Mouse (Mus musculus) right cerebral cortex, postnatal 10 days (tissue): Measurements from ENCODE around the gene Armc3.

Experiments
- DNase-seq, 2 experiments: peaks; one replicate each; pipeline ENCODE4 v3.0.0; 2021; ENCODE audit warnings: low spot score in 2 of 2

Gene Armc3

DNA sequence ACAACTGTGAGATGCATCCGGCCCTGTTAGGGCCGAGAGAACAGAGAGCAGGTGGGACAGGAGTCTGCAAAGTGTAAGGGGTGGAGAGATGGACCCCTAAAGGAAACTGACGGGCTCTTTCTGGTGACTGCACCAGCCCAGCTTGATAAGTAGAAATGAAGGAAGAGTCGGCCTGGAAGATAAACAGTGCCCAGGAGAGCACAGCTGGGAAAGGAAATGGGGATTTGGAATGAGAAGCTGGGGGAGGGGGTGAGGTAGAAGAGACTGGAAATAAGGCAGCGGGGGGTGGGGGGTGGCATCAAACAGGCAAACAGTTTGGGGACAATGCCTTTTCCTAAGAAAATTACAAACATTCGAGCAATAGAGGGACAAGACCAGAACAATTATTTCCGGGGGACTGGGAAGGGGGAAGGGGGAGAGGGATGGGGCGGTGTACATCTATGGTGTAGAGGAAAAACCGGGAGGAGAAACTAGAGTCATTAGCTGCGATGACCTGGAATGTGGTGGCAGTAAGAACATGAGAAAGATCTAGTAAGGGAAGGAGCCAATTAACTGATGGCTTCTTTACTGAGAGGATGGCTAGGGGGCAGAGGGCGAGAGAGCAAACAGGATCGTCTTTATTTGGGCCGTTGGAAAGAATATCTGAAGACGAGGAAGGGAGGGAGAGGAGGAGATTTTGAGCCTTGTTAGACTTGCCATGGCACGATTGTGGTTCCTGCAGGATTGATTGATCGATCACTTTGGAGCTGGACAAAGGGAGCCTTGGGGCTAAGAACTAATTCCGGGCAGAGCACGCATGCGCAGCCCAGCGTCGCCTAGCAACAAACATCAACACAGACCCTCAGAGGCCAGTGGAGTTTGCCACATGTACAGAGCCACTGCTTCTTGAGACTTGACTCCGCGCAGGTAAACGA, at the start of gene Armc3:
Gene Armc3, plus strand, starts transcription at position 851 of the 914 bp plus-strand sequence.
- DNase-seq, result peak; percentile 77 to 80

DNA sequence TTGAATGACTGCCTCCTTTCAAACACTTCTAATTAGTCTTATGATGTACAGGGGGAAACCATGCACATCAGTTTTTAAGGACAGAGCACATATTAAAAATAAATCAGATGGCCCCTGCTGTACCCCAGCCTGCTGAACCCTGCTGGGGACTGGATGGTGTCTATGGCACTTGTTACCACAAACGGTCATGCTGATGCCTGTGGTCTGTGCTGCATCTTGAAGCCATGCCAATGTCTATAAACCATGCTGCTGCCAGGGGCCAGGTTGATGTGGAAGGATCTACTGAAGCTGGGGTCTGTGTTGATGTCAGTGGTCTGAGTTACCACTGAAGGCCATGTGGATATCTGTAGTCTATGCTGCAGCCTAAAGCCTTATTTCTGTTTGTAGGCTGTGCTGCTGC, 46.4 kb upstream of the Armc3 start:
- DNase-seq, result no peak

DNA sequence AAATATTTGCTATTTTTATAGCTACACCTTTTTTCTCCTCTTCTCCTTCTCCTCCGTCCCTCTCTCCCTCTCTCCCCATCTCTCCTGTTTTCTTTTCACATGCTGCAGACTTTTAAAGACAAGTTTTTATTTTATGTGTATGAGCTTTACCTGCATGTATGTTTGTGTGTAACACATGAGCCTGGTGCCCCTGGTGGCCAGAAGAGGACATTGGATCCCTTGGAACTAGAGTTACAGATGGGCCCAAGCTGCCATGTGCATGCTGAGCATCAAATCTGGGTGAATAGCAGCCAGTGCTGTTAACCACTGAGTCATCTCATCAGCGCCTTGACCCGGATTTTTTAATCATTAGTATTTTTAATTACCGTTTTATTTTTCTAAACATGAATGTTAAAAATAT, 42.9 kb upstream of the Armc3 start:
- DNase-seq, result peak in 1 of 2 experiments; percentile 35

DNA sequence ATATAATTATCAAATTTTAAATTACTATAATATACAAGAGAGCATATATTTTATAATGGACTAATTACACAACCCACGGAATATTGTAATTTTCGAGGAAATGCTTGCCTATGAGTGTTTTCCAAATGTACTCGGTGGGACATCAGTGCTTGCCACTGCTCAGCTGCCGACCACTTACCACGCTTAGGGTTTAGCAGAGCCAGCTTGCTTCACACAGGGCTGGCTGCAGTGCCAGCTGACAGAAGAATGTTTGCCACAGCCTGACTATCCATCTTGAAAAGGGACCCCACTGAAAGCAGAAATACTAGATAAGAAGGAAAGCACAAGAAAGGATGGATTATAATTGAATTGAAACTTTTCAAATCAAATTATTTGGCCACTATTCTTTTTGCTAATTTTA, 39.6 kb upstream of the Armc3 start:
- no peak for DNase-seq

DNA sequence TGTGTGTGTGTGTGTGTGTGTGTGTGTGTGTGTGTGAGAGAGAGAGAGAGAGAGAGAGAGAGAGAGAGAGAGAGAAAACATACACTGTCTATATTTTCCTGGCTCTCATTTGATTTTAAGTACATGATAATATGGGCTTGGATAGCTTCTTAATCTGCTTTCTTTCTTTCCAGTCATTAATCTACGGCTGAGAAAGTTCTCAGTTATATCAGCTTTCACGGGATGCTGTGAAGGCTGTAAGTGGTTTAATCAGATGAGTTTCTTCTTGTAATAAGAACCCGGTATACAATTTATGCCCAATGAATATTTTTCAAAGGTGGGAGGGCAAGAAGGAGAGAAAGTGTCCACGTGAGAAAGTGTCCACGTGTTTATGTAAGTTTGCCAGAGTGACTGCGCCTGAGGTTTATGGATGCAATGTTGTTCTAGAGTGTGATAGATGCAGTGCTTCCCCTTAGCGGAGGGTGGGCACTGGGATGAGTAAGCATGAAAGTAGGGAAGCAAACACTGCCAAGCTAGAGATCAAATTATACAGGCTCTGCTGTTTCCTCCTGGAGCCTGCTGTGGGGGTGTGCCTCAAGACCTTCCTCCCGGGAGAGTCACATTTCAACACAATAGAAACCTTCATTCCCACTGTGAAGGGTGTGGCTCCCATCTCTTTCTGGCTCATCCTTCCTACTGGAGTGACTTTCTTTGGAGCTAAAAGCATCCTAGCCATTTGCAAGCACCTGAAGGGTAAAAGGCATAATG, 38.6 kb upstream of the Armc3 start:
- no peak for DNase-seq

DNA sequence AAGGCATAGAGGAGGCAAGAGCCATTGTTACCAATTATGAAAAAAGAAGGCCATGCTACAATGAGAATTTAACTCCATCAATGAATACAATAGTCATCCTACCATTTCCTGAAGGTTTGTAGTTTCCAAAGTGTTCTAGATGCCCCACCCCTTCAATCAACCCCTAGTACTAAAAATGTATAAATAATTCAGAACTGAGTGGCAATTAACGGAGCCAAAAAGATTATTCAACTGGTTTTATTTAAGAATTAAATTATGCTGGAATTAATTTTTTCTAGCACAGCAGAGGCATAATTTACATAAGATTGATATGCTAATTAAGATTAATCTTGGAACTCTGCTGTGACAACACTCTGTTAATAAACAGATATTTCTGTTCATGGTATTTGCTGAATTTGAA, 34.9 kb upstream of the Armc3 start:
- no peak for DNase-seq

DNA sequence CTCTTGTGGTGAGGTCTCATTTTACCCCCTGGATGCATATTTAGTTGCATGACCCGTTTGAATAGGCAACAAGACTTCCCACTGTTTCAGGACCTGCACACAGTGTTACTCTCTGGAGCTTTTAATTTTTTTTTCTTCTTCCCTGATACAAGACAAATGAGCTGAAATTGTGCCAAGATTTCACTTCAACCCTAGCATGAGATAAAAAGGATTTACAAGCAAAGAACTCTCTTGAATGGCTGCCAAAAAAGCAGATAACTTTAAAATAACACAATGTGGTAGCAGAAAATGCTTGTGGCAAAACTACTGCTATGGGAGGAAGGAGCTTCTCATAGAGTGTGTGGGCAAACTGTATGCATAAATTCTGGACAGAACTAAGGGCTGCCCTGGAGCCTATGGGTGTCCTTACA, 22.3 kb upstream of the Armc3 start:
- no peak for DNase-seq

DNA sequence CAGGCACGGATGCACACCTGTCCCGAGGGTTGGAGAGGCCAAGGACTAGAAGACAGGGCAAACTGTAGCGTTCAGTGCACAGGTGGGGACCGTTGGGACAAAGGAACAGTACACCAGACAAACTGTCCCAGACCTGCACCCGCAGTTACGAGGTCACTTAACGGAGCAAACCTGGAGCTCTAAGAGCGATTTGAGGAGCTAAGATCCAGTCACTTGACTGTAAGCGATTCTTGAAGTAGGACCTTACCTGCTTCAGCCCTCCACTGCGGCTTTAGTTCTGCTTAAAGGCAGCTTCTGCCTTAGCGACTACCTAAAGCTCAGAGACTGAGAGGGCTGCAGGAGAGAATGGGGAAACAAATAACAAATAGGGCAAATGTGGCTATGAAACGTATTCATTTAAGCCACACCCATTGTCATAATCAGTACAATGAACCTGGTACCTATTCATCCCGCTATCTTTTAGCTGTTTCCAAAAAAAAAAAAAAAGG, 308 bp downstream of the Armc3 start:
- no peak for DNase-seq

DNA sequence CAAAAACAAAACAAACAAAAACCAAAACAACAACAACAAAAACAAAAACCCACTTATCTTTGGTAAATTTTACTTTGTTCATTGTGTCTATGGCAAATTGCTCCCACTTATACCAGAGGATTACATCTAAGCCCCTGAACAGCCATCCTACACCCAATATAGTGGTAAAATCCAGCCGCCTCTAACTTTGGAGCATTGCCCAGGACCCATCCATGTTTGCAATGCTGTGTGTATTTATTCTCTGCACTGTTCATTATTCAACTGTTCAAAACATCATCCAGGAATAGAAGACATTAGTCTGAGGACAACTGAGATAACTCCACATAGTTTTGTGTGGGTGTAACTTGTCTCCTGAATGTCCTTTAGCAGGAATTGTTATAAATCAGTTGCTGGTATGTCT, 1.0 kb downstream of the Armc3 start:
- DNase-seq, result no peak

DNA sequence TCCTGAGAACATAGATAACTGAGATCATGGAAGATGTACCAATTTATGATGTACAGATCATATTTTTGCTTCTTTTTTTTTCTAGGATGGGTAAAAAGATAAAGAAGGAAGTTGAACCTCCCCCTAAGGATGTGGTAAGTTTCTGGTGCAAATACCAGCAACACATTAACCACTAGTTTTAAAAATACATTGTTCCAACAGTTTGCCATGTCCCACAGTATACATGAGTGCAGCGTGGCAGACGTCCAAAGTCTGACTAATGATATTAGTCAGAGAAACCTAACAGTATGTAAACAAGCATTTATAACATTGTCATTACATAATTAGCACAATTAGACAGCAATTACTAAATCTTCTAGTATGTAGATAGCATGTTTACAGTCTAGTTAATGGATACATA, 2.6 kb downstream of the Armc3 start:
- no peak for DNase-seq

DNA sequence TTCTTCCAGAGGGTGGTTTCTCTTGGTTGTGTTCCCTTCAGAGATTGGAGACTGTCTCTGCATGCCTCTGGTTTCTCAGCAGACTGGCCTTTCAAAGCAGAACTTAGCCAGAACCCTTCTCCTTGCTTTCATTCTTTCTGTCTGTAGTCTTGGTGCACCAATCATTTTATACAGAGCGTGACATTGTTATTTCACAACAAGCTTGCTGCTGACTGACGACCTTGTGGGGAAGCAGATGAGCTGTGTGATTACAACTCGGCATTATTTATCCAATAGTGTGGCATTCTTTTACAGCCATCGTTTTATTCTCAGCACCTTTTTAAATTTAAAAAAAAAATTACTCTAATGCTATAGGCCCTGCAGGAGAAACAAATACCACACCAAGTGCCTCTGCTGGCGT, 35.2 kb downstream of the Armc3 start:
- DNase-seq, result no peak

DNA sequence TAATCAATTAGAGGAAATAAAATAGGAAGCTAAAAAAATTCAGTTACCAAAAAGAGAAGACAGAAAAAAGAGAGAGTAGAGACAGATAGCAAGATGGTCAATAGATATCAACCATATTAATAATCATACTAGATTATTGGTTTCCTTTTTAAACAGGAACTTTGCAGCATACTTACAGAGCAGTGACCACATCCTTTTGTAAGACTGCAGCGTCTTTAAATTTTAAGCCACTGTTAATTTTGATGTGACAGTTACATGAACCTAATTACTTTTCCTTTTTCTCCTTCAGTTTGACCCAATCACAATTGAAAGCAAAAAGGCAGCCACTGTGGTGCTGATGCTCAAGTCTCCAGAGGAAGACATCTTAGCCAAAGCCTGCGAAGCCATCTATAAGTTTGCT, 36.1 kb downstream of the Armc3 start:
- DNase-seq, result no peak

DNA sequence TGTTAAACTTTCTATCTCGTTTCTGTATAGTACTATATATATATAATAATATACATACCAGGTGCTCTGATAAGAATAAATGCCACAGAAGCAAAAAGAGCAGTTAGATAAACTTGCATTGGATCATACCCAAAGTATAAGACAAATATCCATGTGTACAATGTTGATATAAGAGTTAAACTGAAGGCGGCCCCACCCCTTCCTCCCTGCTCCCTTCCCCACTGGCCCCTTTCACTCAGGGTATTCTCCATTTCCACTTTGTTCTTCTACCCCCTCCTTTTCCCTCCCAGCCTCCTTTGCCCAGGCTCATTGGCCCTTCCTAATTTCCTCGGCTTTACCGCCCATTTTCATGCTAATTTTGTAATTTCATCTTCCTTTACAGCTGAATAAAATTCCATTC, 36.5 kb downstream of the Armc3 start:
- no peak for DNase-seq

DNA sequence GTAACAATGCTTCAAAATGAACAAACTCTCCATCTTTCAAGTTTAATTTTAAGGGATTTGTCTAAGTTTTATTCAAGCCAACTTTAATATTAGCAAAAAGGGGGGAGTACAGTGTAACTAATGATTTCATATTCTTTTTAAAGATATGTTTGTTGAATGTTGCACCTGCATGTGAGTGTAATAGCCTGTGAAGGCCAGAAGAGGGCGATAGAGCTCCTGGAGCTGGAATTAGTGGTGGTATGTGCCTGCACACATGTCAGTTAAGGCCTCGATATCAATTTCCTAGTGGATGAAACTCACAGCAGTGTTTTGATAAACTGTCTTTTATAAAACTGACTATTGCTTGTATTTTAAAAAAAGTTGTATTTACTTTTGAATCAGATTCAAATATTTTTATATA, 39.7 kb downstream of the Armc3 start:
- no peak for DNase-seq

DNA sequence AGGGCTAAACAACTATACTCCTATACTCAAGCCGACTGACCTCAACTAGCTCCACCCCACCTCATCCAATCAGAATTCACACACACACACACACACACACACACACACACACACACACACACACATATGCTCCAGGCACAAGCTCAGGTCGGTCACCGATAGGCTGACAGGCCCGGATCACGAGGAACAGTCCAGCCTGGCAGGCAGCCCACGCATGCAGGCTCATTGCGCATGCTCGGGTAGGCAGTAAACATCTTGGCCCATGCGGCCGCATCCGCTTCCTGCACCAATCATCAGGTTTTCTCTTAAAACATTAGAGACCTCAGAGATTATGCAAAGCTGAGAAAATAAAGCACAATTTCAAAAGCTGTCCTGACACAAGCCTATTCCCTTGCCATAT, 50.5 kb downstream of the Armc3 start:
- no peak for DNase-seq

DNA sequence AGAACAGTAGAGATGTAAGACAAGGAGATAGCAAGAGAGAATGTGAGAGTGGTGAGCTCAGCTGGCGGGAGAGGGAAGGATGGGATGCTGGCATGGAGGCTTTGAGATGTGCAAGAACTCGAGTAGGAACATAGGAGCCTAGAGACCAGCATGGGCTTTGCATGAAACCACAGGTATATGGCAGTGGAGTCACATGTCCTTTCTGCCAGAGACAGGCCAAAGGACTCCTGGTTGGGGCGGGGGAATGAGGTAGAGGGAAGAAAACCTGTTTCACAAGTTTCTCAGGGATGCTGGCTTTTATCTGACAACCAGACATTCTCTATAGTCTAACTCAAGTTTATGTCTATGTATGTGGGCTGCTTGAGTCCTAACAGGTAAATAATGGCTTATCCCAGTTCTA, 55.9 kb downstream of the Armc3 start:
- no peak for DNase-seq

DNA sequence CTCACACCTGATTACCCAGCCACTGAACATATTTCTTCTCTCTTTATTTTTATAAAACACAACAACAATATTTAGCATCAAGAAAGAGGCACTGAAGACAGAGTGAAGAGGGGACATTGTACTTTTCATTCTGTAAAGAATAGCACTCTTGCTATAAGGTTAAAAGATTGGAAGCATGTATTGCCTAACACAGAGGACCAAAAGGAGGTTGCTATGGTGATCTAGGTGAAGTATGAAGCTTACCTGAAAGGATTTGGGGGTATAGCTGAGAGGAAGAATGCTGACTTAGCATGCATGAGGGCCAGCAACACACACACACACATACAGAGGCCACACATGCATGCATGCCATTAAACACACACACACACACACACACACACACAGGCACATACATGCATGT, 58.2 kb downstream of the Armc3 start:
- DNase-seq, result no peak

DNA sequence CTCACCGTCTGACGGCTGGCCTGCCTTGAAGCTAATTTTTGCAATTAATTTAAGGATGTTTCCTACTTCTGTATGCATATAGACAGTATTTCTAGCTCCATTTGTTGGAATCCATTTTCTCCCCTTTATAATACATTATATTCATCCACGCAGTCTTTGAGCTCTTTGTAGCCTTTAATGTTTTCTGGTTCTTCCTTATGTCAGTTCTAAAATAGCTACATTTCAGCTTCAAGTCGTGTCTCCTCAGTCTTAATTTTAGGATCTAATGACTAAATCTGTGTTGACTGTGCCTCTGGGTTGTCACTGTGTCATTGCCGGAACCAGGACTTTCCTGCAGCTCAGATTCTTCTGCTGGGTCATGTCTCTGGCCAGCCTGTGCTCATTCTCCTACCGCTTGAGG, 61.3 kb downstream of the Armc3 start:
- no peak for DNase-seq

DNA sequence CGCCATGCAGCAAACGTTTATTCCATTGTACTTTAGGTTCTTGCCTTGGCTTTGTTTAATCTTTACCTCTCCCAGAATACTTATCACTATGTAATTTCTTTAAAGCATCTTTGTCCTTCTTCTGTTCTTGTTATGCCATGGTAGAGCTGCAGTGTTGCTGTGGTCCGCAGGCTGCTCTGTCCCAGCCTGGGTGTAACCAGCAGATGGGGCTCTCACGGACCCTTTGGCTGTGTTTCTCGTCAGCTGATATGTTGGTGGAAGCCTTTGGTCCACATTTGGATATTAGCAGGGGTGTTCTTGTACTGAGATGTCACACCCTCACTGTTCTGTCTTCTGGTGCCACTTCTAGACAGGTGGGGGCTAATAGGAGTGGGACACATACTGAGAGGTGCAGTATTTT, 64.3 kb downstream of the Armc3 start:
- no peak for DNase-seq

DNA sequence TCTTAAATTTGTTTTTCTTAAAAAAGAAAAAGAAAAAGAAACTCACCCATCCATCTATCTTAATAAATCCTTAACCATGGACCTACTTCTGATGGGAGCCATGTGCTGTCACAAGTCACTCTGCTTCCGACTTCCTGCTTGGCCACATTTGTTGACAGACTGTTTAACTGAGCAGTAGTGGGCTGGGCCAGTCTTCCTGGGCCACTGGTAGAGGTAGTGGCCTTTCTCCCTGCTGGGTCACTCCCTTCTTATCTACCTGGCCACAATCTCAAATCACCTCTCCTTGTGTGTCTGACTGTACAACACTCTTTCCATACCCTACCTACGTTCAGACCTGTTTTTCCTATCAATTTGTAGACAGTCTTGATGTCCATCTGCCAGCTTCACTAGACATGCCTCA, 66.7 kb downstream of the Armc3 start:
- no peak for DNase-seq

DNA sequence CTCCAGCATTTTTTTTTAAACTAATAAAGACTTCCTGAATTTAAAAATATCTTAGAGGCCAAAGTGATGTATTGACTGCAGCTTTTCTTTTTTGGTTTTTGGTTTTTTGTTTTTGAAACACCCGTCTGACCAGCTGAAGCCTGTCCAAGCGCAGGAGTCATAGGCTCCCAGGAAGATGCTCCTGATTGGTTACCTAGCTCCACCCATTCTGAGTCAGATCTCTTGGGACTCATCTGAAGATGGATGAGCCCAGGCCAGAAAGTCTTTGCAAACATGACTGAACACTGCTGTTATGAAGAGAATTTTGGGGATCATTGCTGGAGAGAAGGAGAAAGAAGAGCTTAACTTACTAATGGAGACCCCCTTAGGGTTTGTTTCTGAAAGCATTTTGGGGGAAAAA, 68.3 kb downstream of the Armc3 start:
- no peak for DNase-seq

DNA sequence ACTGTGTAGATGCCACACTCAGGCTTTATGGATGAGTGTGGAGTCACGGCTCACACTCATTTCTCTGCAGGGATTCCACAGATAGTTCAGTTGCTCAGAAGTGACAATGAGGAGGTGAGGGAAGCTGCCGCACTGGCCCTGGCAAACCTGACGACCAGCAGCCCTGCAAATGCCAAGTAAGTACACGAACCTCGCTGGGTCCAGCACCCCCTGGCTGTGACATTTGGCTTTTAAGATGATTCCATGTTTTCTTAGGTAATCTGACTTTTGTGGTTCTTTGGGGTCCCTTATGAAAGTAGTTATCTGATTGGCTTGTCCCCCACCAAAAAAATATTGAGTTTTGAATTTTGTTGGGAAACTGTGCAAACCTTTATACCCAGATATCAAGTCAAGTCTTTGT, 70.9 kb downstream of the Armc3 start:
- no peak for DNase-seq

DNA sequence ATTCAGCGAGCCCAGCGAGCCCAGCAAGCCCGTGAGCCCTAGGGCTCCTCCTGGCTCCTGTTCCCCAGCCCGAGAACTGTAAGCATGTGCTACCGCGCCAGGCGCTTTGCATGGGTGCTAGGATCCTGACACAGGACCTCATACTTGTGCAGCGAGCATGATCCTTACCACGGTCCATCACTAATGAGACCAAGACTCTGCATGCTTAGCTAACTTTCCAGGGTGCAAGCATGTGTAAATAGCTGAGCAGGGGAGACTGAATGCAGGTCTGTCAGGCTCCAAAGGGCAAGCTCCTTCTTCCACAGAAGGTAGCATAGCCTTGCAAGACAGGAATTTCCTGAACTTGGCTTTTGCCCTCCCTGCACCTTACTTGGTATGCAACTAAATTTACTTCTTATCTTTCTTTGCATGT, 71.6 kb downstream of the Armc3 start:
- no peak for DNase-seq
